Mouse (Mus musculus) hindlimb bud, embryonic 11.5 days (tissue): ENCODE measurements at regions not wholly inside any gene's neighbourhood (a gene's known extent, or its start where the extent isn't known, plus 50 kb on each side); places are given as distances from the start of the nearest gene placed in this dataset.
"Not testable (repeated sequence)": the region's sequence is repeated elsewhere in the genome, so short reads cannot be mapped to it uniquely, and the experiment has no call there.

Source experiments
- DNase-seq: peaks from one replicate; pipeline ENCODE4 v3.0.0-alpha.2; 2012; ENCODE audit warnings: low read depth, low spot score; ENCODE audit errors: extremely low spot score

GRCm38 (mm10) chr14:53231142-53231541 lies 735.6 kb upstream of the Olfr1507 start:
- DNase-seq: not testable (repeated sequence)

GRCm38 (mm10) chr14:53224789-53225188 lies 729.2 kb upstream of the Olfr1507 start:
- not testable (repeated sequence) for DNase-seq

GRCm38 (mm10) chr14:53210554-53210953 lies 715.0 kb upstream of the Olfr1507 start:
- DNase-seq: not testable (repeated sequence)

GRCm38 (mm10) chr14:53209258-53209657 lies 713.7 kb upstream of the Olfr1507 start:
- not testable (repeated sequence) for DNase-seq

- DNase-seq: not testable (repeated sequence)
These were observed 695.4 kb upstream of the Olfr1507 start for GRCm38 (mm10) chr14:53190931-53191330.

GRCm38 (mm10) chr14:53174099-53174498 lies 678.5 kb upstream of the Olfr1507 start:
- DNase-seq: not testable (repeated sequence)

GRCm38 (mm10) chr14:53166327-53166726 lies 670.8 kb upstream of the Olfr1507 start:
- DNase-seq: not testable (repeated sequence)

- DNase-seq: not testable (repeated sequence)
These were observed 663.5 kb upstream of the Olfr1507 start for GRCm38 (mm10) chr14:53159012-53159411.

GRCm38 (mm10) chr14:53134783-53135182 lies 639.2 kb upstream of the Olfr1507 start:
- DNase-seq: not testable (repeated sequence)

GRCm38 (mm10) chr14:53132390-53132789 lies 636.8 kb upstream of the Olfr1507 start:
- not testable (repeated sequence) for DNase-seq

- DNase-seq: not testable (repeated sequence)
These were observed 626.2 kb upstream of the Olfr1507 start for GRCm38 (mm10) chr14:53121704-53122103.

- DNase-seq: not testable (repeated sequence)
These were observed 614.2 kb upstream of the Olfr1507 start for GRCm38 (mm10) chr14:53109732-53110131.

- not testable (repeated sequence) for DNase-seq
These were observed 605.8 kb upstream of the Olfr1507 start for GRCm38 (mm10) chr14:53101362-53101761.

- not testable (repeated sequence) for DNase-seq
These were observed 595.4 kb upstream of the Olfr1507 start for GRCm38 (mm10) chr14:53090921-53091320.

- DNase-seq: not testable (repeated sequence)
These were observed 586.3 kb upstream of the Olfr1507 start for GRCm38 (mm10) chr14:53081853-53082252.

- not testable (repeated sequence) for DNase-seq
These were observed 585.6 kb upstream of the Olfr1507 start for GRCm38 (mm10) chr14:53081024-53081711.

GRCm38 (mm10) chr14:53080556-53080955 lies 585.0 kb upstream of the Olfr1507 start:
- DNase-seq: not testable (repeated sequence)

GRCm38 (mm10) chr14:53075937-53076336 lies 580.4 kb upstream of the Olfr1507 start:
- not testable (repeated sequence) for DNase-seq

- DNase-seq: not testable (repeated sequence)
These were observed 577.6 kb upstream of the Olfr1507 start for GRCm38 (mm10) chr14:53073126-53073525.

GRCm38 (mm10) chr14:53072502-53072901 lies 577.0 kb upstream of the Olfr1507 start:
- not testable (repeated sequence) for DNase-seq

- DNase-seq: not testable (repeated sequence)
These were observed 558.9 kb upstream of the Olfr1507 start for GRCm38 (mm10) chr14:53054439-53054838.

- DNase-seq: not testable (repeated sequence)
These were observed 558.0 kb upstream of the Olfr1507 start for GRCm38 (mm10) chr14:53053465-53054123.
